Mouse (Mus musculus) c-Kit-positive CD71-negative TER-119-negative erythroid progenitor cells, embryonic 14.5 days (primary cell): ENCODE measurements around the gene Trim2.

Experiments used
- DNase-seq: peaks from one replicate; pipeline ENCODE4 v3.0.0-alpha.2; 2013; ENCODE audit warnings: low read depth

Trim2 gene

DNA sequence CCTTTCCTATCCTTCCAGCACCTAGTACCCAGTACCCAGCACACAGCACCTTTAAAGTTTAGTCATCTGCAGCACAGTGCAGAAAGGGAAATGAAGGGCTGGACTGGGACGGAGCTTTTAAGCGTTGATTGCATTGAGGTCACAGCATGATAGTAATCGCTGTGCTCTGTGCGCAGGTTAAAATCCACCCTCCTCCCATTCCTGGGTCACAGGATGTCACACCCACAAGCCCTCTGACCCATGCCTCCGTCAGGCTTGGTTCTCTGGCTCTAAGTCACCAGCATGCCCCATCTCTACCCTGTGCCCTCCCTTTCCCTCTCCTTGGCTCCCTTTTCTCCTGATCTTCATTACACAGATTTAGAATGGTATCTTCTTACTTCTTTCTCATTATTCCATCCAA lies 20.4 kb downstream of the Trim2 start:
- no peak for DNase-seq

DNA sequence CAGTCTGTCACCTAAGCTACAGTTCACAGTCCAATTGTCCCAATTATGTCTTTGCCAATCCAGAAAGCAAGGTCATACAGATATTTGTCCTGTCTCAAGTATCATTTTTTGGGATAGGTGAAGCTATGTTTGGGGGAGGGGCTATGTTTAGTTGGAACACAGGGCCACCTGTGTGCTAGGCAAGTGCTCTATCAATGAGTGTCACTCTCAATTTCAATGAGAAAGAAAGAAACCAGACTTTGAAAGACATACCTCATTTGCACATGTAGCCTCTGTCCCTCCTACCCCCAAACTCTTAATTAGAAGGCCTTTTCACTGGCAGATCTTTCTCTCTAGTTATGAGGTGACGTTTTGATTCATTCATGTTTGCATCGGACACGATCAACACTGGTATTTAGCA lies 21.9 kb downstream of the Trim2 start:
- DNase-seq, result no peak

DNA sequence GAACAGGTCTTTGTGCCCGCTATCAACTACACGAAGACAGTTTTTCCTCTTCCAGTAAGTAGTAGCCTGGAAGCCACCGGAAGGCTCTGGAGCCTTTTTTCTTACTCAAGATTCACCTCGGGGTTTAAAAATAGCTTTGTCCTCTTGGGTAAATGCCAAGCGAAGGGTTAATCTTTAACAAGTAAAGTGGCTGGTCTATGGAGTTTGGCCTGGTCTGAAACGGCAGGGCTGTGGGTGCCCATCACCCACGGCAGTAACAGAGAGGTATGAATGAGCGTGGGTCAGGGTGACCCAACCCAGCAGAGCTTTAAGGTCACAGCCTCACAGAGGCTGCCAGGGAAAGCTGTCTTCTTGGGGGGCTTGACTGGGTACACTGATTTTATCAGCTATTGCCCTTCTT lies 23.2 kb downstream of the Trim2 start:
- no peak for DNase-seq

DNA sequence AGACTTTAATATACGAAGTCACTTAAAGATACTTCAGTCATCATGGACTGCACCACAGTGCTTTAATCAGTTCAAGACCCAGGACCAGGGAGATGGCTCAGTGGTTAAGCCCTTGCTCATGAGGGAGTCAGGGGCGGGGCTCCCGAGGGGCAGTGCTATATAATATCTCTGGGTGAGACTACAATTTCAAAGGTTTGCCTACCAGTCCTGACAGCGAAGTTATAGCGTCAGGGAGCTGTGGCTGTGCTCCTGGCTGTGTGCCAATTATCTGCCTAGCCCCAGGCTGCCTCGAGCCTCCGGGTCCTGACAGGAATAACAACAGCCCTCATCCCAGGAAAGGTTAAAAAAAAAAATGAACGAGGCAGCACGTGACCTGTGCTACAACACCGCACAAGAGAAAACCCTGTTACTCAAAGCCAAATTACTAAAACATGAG lies 24.7 kb downstream of the Trim2 start:
- DNase-seq, result no peak

DNA sequence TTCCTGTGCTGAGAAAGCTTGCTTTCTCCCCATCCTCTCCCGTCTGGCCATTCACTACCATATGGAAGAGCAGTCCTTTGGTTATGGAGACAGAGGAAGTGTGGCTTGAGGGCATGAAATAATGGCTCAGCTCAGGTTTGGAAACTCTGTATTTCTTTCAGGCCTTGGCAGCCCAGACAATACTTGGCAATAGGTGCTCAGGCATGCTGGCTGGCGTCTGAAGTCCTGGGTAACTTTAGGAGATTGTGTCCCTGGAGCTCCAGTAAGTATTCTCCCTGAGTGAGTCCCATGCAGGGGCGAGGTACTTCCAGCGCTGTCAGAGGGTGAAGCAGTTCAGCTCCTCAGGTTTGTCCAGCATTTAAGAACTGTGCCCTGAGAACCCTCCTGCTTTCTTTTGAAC lies 27.9 kb downstream of the Trim2 start:
- no peak for DNase-seq

DNA sequence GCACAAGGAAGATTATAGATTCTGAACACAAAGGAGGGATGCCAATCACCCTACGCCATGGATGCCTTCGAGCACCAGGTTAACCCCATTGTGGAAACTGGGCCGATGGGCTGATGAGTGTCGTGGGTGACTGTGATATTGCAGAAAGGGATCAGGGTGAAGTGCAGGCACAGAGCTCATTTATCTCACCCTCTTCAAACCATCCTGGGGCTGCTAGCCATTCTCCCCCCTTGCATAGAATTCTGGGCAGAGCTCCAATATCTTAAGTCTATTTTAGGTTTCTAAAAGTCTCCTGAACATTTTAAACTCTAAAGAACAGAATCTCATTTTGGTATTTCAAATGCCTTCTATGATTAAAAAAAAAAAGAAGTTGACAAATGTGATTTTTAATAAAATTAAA lies 31.6 kb downstream of the Trim2 start:
- DNase-seq, result no peak

DNA sequence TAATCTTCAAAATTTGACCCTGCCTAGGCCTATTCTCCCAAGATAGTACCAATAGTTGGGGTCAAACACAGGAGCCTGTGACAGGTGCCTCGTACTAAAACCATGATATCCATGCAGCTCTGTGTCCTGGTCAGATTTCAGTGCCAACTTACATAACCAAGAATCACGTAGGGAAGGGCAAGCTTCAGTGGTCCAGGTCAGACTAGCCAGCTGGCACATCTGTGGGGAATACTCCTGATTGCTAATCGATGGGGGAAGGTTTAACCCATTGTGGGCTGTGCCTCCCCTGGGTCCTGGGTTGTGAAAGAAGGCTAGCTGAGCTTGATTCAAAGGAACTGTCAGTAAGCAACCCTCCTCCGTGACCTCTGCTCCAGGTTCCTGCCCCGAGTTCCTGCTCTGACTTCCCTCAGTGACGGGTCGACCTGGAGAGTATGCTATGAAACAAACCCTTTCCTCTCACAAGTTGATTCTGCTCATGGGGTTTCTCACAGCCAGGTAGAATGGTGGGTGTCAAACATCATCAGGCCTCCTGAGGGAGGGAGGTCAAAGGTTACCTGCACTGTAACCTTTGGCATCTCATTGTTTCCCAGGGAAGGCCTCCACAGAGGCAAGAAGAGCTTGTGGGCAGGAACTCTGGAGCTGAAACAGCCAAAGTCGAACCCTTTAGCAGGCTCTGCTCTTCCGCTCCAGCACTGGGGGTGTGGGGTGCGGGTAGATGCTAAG lies 34.2 kb downstream of the Trim2 start:
- no peak for DNase-seq

DNA sequence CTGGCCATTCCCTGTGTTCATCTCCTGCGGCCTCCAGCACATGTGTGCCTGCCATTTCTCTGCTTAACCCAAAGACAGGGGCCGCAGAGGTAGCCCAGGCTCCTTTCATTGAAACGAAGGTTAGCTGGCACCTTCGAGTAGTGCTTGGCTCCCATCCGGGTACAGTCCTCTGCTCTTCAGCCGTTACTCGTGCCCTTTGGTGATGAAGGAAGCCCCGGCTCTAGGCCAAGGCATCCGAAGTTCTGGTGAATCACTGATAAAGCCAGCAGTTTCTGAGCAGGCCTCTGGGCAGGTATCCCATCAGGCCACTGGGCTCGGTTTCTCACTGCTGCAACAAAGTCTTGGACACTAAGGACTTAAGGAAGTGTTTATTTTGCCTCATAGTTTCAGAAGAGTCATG lies 34.9 kb downstream of the Trim2 start:
- DNase-seq, result no peak

DNA sequence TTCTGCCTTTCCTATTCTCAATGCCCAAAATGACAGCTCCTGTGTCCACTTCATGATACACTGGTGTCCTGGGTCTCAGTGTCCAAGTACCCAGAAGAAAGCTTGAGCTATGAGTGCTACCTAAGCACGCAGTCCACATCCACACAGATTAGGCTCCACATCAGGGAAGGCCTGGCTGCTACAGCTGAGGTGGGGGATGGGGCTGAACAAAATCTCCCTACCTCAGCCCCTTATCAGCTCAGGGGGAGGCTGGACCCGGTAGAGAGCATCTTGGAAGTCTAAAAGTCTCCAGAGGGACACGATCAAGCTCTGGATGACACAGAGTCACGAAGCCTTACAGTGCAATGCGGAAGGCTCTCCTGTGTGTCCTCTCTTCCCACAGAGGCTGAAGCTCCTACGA lies 35.6 kb downstream of the Trim2 start:
- no peak for DNase-seq

DNA sequence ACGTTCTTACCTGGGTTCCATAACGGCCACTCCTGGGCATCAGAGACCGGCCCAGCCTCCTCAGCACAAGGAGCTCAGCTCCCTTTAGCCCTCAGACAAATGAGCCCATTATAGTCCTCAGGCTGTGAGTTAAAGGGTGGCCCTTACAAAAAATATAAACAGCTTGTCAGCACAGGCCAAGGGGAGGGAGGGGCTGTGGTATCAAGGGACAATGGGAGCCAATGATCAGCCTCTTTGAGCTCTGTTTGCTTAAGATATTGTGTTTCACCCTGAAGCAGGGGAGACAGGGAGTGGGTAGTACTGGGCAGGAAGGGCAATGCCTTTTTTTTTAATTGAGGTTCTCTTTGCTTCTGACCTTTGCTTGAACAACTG lies 36.1 kb downstream of the Trim2 start:
- DNase-seq, result no peak

DNA sequence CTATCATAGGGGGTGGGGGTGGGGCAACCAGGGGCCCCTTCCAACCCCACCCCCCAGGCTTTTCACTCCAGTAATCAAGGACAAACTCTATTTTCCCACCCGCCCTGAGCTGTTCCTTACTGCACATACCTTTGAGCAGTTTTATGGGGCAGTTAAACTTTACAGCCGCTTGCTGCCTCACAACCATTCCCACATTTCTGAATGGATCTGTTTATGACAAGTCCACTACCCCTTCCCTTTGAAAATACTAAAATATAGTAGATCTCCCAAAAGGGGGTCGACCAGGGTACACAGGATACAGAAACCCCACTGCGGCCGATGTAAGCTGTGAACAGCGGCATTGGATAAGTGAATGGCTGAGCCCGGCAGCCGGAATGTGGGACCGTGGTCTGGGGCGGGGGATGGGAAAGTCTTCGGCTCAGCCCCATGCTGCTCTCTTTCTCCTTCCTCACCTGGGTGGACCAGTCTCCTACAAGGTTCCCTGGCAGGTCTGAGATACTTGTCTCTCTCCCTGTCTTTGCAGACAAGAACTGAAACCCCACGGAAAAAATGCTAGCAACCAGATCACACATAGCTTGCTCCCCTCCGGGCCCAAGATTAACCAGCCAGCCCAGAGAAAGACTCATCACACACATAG lies 36.6 kb downstream of the Trim2 start:
- no peak for DNase-seq

DNA sequence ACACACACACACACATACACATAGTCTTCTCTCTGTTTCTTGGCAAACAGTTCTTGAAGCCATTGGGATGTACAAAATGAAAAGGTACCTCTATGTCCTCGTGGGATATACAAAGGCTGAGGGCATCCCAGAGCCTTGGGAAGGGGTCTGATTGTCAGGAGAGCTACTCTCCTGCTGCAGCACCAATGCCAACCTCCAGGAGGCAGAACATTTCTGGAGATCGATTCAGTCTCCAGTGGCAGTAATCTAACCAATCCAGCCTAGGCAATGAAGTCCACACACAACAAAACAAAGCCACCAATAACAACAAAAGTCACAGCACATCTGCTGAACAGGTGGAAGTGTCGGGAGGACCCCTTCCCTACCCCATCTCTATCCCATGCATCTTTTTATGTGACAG lies 38.2 kb downstream of the Trim2 start:
- no peak for DNase-seq

DNA sequence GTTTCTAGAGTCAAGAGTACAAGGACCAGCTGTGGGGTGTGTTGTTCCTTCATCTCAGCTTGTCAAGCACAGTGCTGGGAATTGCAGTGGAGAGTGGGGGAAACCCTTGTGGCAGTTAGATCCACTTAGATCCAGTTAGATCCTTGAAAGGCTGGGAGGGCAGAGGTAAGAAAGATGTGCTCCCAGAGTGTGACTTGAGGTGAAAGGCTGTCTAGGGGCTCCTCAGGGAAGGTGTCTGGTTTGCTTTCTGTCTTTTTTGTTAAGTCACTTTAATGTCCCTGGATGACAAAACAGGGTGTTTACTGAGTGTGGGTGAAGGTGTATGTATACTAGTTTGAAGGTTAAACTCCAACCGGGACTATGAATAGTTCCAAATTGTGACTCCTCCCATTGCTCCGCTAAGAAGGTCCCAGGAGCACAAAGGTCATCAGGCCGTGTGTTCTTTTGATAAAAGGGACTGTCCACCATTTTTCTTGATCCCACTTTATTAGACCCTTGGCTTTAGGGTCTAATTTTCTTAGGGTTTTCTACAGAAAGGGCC lies 40.2 kb downstream of the Trim2 start:
- no peak for DNase-seq

DNA sequence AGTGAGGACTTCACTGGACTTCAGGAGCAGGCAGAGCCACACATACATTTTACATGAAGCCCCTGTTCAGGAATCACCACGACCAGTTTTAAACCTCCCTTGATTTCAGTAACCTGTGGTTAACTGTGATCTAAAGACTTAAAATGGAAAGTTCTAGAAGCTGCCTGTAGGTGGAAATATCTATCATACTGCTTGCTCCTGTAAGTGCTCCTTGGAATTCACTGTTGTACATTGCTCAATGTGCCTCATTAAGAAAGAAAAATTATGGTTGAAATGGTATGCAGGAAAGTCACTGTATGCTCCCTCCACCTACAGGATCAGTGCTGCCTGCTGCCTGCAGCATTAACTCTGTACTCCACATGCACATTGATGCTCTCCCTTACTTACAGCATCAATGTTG lies 41.6 kb downstream of the Trim2 start:
- no peak for DNase-seq

DNA sequence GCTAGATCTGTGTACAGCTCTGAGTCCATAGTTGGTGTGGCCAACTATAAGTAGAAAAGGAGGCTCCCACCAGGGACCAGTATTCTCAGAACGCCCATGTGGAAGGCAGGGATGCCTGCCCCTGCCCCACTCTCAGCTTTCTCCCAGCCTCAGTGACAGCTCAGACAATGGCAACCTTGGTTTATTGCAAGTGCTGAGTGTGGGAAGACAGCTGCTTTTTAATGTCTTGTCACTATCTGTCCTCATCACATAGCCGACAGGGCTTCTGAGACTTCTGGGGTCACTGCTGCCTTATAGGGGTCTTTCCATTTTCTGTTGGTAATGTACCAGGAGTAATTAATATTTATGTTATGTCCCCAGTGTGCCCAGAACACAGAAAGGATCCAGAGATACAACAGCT lies 42.3 kb downstream of the Trim2 start:
- DNase-seq, result no peak

DNA sequence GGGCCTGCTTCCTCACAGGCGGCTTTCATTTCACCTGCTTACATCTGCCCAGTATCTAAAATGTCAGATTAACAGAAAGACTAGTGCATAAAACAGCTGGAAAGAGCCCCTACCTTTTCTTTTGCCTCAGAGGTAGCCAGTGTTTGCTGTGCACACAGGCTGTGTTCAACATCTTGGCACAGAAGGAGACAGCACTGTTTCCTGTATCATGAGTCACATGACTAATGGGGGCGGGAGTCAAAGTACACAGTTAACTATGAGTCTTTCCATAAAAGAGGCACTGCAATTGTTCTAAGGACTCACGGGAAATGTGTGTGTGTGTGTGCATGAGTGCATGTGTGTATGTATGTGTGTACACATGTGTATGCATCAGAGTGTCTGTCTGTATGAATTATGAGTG lies 43.9 kb downstream of the Trim2 start:
- DNase-seq, result no peak

DNA sequence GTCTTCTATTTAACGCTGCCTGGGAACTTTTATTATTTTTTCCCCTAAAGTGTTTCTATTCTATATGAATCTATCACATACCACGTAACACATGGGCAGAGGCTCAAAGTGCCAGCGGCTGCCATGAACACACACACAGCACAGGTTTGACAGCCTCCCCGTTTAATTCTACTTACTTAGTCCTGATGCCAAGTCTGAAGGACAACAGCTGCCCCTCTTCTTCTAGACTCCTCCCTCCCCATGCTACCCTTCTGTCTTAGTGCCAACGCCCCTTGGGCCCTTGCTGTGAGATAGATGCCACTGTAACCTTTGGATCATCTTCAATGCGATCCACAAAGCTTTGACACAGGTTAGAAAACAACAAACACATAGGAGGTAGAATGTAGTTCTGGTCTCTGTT lies 44.8 kb downstream of the Trim2 start:
- no peak for DNase-seq

DNA sequence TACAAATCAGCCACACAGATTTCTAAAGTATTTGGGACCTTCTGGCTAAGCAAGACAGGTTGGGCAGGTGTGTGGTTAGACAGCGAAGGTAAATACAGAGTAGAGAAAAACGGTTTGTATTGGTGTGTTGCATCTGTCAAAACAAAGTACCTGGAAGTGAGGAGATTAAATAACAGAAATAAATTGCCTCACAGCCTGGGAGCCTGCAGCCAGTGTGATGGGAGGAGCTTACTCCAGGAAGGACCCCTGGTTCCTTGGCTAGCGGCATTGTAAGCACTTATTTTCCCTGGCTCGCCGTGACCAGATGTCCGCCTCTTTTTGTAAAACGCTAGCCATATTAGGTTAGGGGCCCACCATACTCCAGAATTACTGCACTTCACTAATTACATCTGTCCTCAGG lies 45.8 kb downstream of the Trim2 start:
- no peak for DNase-seq

DNA sequence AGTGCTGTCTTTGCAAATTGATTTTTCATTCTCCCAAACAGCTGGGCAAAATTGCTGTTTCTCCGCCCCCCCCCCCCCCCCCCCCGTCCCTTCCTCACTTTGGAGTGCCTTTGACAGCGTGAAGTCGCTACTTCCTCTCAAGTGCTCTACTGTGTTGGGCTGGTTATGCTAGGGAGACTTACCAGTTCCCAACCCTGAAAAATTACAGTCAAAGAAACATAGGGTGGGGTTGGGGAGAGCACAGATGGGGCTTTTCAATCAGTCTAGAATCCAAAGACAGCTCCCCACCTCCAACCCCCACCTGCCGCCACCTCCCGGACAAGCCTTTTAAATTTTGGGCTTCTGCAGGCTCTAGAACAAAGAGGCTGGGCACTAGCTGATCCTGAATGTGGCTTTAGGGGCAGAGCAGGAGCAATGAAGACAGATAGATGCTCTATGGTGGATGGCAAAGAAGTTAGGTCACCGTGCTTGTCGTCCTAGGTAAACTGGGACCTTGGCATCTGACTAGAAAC lies 46.6 kb downstream of the Trim2 start:
- no peak for DNase-seq

DNA sequence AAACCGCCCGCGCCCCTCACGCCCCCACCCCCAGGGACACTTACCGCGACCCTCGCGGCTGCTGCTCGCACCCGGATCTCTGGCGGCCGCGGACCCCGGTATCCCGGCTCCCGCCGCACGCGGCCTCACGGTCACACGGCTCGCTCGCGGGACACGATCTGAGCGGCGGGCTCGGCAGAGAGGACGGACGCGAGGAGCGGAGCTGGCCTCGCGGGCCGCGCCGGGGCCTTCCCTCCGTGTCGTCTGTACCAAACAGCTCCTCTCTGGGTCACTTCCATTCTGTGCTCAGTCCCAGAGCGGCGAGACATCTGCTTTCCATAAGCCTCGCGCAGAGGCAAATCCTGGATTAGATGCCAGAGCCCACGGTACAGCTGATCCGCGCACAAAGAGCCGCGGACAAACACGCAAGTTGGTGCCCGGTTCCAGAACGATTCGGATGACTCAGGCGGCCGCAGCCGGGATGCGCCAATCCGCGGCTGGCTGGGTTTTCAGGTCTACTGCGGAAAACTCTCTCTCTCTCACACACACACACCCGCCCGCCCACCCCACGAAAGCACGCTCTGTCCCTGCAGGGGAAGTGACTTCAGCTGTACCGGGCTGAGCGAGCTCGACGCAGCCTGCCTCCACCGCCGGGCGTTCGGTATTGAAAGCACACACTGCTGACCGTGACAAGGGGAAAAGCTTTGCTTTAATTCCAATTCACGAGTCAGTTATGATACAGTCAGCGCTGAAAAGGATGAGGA lies 47.2 kb downstream of the Trim2 start:
- DNase-seq, result peak; percentile 34

DNA sequence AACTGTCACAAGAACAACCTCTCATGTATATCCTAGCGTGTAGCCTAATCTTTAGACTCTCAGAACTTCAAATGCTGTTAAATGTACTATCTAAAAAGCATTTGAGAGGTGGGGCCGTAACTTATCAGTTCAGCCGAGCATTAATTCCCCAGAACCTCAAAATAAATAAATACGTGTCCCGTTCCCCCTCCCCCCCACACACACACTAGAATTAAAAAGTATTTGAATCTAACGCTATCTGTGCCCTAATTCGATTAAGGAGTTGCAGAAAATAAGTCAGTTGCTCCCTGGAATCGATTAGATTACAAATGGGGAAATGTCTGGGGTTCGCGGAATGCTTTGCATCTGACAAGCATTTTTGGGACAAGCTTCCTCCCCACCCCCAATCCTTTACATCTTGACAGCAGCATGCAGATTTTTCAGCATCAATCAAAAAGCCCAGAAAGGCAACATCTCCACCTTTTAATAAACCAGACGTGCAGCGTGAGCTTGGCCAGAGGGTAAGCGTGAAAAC lies 48.1 kb downstream of the Trim2 start:
- DNase-seq, result no peak

DNA sequence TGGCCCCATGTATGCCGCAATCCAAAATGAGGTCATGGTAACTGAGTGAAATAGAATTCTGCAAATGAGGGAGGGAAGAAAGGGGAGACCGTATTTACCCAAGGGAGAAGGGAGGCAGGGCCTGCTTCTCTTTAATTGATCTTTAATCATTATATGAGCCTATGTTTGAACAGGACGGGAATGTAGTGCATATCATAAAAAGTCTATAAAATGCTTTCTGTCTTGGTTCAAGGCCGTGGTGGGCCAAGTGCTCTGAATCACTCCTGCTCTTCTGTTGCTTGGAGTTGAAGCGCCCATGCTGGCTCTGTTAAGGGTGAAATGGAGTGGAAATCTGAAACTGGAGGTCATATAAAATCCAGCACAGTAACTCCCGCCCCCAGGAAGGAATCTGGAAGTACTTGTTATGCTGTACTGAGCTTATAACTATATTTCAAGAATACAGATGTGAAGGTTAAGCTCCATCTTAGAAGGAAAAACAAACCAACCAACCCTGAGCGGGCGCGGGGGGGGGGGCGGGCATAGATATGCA lies 48.6 kb downstream of the Trim2 start:
- no peak for DNase-seq

DNA sequence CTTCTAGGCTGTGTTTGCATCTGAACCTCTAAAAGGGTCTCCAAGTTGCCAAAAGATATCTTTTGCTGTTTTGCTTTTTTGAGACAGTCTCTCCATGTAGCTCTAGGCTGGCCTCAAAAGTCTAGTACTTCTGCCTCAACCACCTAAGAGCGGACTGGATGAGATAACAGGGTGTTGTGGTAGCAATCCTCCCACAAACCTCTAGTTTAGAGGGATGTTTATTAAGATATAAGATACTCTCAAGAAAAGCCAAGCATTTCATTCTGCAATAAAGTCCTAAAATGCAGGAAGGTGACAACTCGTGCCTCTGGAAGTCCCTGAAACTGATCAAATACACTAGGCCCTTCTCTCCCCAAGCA lies 52.2 kb downstream of the Trim2 start:
- DNase-seq, result no peak
